Mouse (Mus musculus): Measurements from ENCODE around the gene Galt.

DNA sequence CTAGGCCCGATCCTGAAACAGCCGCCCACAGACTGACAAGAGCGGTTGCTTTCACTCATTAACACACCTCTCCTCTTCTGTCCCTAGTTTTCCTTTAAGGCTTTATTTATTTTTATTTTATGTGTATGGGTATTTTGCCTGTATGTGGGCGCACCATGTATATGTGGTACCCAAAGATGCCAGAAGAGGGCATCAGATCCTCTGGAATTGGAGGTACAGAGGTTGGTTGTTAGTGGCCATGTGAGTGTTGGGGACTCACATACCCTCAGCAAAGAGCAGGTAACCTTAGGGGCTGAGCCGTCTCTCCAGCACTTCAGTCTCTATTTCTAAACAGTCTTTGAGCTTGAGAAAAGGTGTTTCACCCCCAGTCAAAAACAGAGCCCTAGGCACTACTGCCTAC is 39.4 kb upstream of the Galt start:
- TF ChIP-seq CTCF (IDR thresholded peaks at IDR 0.05; ENCODE audit: low read depth) (peak; percentile 74), EP300 (optimal IDR thresholded peaks at IDR 0.05) (no peak)

Data from stomach, postnatal 0 days (tissue).